Mouse (Mus musculus) cerebellum, adult 9-11 months (tissue): Measurements from ENCODE around the gene Zfp280d.
"Not testable (repeated sequence)": the region's sequence is repeated elsewhere in the genome, so short reads cannot be mapped to it uniquely, and the experiment has no call there.

Experiments used
- DNase-seq: peaks from one replicate; pipeline ENCODE4 v3.0.0; 2022

Zfp280d gene

DNA sequence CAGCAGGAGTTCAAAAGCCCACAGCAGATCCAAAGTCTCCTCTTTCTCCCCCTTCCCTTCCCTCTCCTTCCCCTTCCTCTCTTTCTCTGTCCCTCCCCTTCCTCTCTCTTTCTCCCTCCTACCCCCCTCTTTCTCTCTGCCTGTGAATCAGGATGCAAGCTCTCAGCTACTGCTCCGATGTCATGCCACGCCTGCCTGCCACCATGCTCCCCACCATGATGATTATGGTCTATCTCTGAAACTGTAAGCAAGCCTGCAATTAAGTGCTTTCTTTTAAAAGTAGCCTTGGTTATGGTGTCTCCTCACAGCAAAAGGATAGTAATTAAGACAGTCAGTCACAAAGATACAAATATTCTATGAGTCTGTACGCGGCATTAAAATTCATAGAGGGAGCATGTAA is 100.3 kb downstream of the Zfp280d start:
- DNase-seq = no peak

DNA sequence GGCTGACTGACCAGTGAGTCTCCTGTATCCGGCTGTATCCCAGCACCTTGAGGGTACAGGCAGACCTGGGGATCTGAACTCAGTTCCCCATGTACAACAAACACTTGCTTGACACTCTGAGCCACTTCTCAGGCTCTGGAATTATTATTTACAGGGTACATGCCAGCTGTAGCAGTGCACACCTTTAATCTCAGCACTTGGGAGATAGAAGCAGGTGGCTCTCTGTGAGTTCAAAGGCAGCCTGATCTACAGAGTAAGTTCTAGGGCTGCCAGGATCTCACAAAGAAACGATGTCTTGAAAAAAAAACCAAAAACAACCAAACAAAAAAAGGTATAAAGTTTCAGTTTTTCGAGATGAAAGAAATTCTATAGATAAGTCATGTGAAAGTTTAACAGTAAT is 101.0 kb downstream of the Zfp280d start:
- DNase-seq = no peak

DNA sequence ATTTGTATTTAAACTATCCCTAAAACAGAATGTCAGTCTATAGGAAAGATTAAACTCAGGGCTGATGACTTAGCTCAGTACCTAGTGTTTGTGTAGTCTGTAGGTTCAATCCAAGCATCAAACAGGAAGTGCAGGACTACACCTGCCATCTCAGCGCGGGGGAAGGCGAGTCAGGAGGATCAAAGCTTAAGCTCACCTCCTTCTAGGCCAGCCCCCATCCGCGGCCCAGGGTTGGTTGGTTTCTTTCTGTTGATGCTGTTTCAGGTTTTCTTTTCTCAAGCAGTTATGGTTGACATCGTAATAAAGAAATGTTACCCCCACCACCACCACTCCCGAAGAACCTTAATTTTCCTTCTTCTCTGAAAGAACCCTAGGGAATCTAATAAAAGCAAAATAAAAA is 111.1 kb downstream of the Zfp280d start:
- DNase-seq = no peak

DNA sequence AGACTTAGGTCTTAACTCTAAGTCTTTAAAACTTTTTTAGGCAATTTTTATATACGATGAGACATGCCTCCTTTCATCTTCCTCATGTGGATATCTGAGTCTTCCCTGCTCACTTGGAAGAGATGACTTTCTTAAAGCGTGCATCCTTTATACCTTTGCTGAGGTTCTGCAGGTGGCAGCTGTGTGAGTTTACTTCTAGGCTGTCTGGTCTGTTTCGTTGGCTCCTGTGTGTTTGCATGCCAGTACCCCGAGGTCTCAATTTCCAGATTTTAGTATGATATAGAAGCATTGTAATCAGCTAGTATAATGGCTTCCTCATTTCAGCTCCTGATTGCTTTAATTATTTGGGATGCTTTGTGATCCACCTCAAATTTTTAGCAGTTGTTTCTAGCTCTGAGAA is 114.3 kb downstream of the Zfp280d start:
- no peak for DNase-seq

DNA sequence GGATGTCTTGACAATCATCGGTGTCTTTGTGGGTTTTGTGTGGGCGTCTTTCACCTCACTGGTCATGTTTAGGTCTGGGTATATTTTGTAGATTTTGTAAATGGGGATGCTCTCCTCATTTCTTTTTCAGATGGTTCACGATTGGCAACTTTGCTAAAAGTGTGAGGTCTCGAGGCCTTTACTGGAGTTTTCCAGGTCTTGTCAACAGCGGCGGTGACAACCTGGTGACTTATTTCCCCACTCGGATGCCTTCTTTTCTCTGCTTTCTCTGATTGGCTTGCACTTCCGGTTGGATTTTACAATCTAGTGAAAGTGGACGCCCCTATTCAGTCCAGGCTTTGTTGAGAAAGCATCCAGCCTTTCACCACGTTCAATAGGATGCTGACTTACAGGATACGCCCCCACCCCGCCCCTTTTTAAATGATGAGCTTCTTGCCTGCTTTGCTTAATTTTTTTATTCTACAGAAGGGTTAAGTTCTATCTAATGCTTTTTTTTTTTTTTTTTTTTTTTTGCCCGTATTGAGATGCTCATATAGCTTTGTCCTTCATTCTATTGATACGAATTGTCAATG is 114.9 kb downstream of the Zfp280d start:
- no peak for DNase-seq

DNA sequence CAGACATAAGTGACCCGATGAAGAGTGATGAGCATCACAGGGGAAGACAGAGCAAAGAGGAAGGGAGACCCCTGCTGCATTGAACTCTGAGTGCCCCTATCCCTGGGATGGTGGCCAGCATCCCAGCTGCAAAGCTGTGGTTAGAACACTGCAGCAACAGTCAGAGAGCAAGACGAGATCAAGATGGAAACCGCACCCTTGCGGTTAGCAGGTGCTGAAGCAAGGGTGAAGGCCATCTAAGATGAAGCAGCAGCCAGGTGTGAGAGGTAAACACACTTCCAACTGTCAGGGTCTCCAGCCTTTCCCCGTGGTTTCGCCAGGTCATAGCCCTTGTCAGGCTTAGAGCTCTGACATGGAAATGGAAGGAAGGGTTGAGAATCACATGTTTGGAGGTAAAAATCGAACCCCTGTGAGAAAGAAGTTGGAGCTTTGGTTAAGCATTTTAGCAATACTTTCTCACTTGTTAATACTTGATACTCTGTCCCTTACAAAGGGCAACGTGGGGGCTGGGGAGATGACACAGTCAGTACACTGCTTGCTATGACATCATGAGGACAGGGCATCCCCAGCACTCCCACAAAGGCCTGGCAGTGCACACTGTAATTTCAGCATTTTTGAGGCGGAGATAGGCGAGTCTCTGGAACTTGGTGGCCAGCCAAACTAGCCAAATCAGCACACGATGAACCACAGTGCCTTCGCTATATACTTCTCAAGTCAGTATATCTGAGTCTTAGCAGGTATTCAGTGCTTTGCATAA is 115.8 kb downstream of the Zfp280d start:
- no peak for DNase-seq

DNA sequence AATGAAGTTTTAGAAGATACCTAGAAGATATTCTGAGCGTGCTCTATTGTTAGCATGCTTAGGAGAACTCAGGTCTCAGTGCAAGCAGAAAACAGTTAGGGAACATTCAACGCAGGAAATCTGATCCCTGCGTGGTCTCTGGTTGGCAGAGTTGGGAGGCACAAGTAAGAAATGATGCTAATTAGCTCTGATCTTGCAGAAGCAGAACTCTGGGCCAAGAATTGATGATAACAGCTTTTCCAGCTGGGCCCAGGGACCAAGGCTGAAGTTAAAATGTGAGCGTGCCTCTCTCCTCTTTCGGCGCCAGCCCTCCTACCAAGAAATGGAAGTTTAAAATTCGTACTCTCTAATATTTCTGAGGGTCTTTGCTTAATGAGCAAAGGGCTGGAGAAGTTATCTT is 118.0 kb downstream of the Zfp280d start:
- no peak for DNase-seq

DNA sequence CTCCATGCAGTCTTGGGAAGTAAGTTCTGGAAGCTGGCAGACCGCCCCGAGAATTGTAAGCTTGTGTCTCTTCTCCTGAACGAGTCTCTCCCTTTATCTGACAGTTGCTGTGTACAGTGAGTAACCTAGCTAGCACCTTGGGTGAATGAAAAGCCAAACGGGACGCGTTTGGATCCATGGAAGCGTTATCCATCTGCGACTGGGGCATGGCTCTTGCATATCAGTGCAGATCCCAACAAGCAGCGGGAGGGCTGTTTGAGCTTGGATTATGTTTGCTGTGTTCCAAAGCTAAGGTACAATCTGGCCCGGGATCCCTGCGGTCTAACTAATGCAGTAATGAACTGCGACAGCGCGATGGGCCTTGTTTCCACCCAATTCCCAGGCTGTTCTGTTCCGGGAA is 118.6 kb downstream of the Zfp280d start:
- peak; percentile 62 for DNase-seq

DNA sequence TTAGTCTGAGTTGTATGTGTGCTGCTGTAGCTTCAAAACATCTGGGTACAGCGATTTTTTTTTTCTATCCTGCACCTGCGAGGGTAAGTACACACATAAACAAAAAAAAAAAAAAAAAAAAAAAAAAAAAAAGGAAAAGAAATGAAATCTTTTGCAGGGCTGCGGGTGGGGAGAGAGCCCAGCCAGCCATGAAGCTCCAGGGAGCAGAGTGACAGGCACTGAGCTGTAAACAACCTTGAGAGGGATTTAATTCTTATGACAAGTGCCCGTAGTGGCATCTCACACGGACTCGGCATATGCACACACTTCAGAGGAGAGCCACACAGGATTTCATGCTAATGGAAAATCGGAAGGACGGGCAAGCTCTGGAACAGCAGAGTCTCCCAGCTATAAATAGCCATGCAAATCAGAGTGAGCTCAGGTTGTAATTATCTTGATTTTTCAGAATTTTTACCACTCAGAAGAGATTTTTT is 119.2 kb downstream of the Zfp280d start:
- peak; percentile 7 for DNase-seq

DNA sequence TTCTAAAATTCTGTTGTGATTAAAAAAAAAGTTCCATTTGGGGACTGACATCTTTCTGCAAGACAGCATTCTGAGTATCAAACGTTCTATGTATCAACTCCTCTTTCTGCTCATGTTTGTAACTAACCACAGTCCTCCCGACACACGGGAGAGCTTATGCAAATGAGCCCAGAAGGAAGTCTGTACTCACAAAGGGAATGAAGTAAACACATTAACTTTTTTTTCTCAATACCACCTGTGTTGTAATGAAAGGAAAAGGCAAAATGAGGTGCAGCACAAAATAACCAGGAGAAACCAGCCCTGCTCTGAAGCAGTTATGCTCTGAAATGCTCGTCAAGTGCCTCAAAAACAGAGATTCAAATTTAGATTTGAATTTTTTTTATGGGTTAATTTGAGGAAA is 125.5 kb downstream of the Zfp280d start:
- DNase-seq = no peak

DNA sequence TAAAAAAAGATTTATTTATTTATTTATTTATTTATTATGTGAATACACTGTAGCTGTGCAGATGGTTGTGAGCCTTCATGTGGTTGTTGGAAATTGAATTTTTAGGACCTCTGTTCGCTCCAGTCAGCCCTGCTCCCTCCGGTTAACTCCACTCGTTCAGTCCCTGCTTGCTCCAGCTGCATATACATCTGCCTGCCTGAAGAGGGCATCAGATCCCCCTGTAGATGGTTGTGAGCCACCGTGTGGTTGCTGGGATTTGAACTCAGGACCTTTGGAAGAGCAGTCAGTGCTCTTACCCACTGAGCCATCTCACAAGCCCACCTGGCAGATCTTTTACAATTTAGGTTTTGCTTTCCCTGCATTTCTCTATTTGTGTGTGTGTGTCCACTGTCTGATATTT is 127.1 kb downstream of the Zfp280d start:
- not testable (repeated sequence) for DNase-seq

DNA sequence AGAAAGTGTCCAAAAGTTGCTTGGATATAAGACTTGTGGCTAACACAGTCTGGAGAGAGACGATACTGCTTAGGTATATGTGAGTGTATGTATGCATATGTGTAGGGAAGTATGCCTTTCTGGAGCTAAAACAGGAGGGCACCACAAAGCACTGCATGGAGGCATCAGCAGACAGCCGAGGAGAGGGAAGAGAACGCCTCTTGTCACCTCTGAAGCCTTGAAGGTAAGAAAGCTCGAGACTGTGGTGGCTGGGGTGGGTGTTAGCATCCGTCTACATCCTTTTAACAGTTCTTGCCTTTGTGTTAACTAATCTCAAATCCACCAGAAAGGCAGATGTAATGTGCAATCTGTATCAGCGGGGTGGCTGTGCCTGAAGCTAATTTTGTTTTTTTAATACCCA is 128.8 kb downstream of the Zfp280d start:
- no peak for DNase-seq

DNA sequence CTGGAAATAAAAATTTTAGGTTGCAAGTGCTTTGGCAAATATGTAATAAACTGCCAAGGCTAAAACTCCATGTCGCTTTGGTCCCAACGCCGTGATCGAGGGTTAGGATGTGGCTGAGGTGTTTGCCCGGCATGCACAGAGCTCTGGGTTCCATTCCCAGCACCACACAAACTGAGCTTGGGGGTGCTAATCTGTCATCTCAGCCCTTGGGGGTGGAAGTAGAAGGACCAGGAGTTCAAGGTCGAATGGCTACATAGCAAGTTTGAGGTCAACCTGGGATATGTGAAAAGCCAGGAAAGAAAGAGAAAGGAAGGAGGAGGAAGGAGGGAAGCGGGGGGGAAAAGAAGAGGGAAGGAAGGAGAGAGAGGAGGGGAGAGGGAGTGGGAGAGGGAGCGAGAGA is 129.8 kb downstream of the Zfp280d start:
- DNase-seq = no peak

DNA sequence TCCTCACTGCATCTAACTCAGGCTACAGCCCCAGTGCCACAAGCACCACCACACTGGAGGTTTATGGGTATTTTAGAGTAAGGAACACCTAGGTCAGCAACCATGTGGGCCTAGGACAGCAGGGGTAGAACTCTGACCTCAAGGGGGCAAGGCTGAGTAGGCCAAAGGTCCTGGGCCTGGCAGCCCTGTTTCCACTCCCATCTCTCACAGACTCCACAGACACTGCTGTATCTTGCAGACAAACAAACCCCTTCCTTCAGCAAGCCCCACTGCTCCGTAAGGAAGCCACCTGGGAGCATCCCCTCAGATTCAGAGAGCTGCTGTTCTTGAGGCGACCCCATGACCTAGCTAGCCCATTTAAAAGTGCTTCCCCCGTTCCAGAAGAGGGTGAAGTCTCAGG is 130.3 kb downstream of the Zfp280d start:
- DNase-seq = no peak

DNA sequence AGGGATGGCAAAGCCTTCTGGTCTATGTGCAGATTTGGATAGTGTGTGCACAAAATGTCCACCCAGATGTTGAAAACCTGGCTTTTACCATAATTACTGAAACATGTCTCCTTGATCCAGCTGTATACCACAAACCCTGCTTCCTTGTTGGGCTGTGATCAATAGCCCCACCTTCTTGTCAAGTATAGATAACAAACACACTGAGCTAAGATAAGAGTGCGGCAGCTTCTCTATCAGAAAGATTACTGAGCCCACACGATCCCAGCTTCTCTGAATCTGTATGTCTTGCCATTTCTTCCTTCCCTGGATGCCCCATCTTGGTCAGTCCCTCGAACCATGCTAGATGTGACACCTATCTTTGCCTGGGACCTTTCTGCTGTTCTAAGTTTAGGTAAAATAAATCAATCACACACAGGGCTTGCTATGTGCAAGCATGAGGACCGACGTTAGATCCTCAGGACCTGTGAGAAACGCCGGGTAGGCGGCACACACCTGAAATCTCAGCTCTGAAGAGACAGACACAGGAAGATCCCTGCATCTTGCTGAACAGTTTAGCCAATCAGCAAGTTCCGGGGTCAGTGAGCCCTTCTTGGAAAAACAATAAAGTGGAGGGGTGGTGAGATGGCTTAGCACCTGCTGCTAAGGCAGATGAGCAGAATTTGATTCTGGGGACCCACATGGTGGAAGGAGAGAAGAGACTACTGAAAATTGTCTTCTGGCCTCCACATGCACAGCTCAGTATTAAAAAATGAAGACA is 131.4 kb downstream of the Zfp280d start:
- no peak for DNase-seq

DNA sequence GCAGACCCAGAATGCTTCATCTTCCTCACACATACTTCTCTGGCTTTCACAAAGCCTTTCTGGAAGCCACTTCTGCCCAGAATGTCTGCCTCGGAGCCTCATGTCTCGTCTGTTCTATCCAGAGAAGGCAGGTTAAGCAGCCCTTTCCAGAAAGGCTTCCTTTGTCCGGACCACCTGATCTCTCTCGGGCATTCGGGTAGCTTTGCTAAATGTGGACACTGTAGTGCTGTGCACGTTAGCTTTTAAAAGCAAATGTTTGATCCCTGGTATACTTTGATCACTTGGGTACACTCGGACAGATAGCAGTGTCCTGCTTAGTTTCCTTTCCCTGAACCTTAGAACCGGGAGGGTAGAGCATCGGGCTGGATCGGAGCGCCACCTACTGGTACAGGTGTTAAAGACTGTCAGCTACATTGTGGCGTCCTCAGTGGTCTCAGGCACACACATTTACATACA is 133.5 kb downstream of the Zfp280d start:
- peak; percentile 67 for DNase-seq

DNA sequence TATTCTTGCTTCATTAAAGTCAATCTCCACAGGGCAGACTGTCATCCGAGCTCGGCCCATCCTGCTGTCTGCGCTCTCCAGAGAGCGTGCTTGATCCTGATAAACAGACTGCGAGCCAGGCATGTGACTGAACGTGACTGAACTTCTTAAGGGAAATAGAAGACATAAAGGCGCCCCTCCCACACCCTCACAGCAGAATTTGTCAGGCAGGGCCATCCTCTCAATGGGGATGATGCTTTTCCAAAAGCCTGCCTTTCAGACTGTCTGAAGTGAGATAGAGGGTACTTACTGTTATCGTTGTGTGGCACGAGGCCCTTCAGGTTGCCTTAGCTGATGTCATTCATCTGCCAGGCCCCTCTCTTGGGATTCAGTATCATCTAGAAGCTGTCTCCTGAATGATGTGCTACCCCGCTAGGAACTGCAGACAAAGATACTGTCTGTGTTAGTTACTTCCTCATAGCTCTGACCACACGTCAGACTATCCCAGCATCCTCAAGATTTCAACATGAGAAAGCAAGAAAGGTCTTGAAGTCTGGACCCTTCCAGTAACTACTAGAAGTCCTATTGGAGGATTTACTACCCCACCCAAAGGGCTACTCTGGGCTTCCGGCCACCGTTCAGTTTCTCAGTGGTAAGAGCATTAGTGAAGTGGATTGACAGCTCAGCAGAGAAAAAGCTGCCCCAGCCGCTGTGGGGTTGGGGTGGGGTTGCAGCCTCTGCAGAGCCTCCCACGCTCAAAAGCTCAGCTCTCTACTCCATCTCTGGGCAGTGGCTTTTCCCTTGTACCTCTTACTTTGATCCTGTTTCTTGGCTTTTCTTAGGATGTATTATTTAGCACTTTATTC is 134.9 kb downstream of the Zfp280d start:
- DNase-seq = no peak

DNA sequence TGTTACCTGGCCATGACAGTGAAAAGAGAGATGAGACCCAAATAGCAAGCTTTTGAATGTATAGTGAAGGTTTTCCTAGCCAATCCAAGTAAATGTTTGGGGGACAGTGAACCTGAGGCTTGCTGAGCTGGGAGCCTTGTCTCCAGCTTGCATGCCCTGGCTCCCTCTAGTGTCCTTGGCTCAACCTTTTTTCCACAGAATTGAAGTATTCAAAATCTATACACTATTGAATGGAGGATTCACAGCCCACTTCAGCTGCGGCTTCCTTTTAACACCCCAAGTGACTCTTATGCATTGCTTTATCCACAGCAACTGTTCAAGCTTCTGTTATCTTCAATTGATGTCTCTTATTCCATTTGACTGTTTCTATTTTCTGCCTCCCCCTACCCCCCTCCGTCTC is 137.1 kb downstream of the Zfp280d start:
- DNase-seq = no peak
